Mouse (Mus musculus): ENCODE data around the gene Olfr891. TPM values are rescaled to one million over a fixed set of nuclear protein-coding genes. Genes with fewer than 3 reads are reported as not detected.
"Not testable (repeated sequence)": the region's sequence is repeated elsewhere in the genome, so short reads cannot be mapped to it uniquely, and the experiment has no call there.

The Olfr891 gene
- not detected in 2 replicates for total RNA-seq (2021)
- long read RNA-seq, experiment 1 = 0 reads
- long read RNA-seq, experiment 2 = 0 reads

DNA sequence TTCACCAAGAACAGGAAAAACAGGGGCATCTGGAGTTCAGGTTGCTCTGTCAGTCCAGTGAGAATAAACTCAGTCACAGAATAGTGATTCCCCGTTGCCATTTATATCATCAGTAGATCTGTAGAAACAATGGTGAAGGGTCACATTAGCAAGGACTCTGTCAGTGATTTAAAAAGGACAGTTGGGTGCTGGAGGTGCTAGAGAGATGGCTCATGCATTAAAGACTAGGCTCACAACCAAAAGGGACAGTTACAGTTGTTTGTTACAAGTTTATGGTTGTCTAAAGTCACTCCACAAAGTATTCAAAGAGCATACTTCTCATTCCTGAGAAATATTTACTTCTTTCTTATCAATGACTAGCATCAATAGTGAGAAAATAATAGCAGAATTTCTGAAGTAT is at the start of gene Olfr891:
Olfr891 (minus strand) TSS at position 101 of the 400 bp plus-strand sequence.
- DNase-seq = no peak

DNA sequence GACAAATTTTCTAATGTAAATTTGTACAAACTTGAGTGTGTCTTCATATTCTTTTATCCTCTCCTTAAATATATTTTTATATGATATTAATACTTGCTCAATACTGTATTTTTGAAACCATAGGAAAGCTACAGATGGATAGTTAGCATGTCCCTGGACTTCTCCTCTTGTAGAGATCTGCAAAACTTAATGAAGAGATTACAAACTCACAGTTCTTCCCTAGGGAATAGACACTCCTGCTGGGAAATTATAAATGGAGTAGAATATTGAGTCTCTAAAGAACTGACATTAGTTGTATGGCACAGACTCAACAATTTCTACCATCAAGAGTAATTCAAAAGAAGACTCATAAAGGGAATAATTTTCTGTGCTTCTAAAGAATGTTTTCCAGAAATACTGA is 37.1 kb upstream of the Olfr891 start, which contains the start of gene Olfr894:
Olfr894 (plus strand) TSS at position 301 of the 400 bp plus-strand sequence.
- no peak for DNase-seq

DNA sequence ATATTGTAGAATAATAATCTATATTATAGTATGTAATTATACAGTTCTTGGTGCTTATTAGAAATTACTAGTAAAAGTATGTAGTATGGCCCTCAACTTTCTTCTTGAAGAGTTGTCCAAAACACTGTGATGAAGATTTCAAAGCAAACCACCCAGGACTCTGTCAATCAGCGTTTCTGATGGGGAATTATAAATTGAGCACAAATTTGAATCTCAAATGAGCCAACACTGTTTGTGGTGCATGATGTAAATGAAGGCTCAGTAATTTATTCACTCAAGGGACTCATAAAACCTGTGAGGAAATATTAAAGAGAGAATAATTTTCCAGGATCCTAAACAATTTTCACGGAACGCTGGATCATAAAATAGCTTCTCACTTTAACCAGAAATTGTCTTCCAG is 27.4 kb upstream of the Olfr891 start, which contains the start of gene Olfr893:
Olfr893 (plus strand) TSS at position 301 of the 400 bp plus-strand sequence.
- DNase-seq = no peak

DNA sequence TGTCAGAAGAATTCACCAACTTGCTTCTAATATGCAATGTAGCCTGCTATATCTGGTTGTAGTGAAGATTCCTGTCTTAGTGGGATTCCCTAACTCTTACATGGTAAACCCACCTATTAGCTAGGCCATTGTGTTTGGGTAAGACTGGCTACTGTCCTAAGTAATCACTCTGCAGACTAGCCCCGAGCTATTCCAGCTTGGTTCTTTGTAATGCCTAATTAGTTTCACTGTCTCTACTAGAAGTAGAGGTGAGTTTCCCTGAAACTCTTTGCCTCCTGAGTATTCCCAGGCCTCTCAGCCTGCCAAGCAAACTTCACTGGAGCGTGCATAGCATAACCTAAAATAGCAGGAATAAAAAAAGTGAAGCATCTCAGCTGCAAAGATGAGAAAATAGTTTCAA is 12.3 kb downstream of the Olfr891 start:
- not testable (repeated sequence) for DNase-seq

DNA sequence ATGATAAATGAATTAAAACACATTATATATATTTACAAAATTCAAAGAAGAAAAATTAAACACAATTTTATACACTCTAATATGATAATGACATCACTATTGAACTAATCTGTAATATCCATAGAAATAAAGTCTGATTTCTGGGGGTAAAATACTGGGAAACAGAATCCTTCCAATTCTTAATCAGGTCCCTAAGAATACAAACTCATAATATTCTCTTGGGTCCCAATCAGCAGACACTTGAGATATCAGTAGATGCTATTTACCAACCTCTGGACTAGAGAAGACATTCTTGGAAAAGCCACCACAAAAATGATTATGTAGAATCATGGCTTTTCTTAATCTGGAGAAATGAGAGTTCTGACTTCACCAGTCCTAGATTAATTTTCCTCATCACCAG is 38.4 kb downstream of the Olfr891 start, which contains the start of gene Olfr890:
Olfr890 (plus strand) TSS at position 301 of the 400 bp plus-strand sequence.
- no peak for DNase-seq

Other genes with a start within 250 kb of the Olfr891 start
- not detected in 2 replicates for gene Olfr881, start 189.0 kb downstream of the Olfr891 start, total RNA-seq (2021)
- gene Olfr883, start 155.0 kb downstream of the Olfr891 start, total RNA-seq (2021) = not detected in 2 replicates
- gene Olfr884, start 134.3 kb downstream of the Olfr891 start, total RNA-seq (2021) = not detected in 2 replicates
- not detected in 2 replicates for gene Olfr885, start 119.5 kb downstream of the Olfr891 start, total RNA-seq (2021)
- gene Olfr887, start 96.7 kb downstream of the Olfr891 start, total RNA-seq (2021) = not detected in 2 replicates
- gene Olfr888, start 72.7 kb downstream of the Olfr891 start, total RNA-seq (2021) = not detected in 2 replicates
- gene Olfr889, start 65.6 kb downstream of the Olfr891 start, total RNA-seq (2021) = 0.11 and 0.19 TPM in 2 replicates
- gene Olfr890, start 38.3 kb downstream of the Olfr891 start, total RNA-seq (2021) = not detected in 2 replicates
- not detected in 2 replicates for gene Olfr893, start 27.5 kb upstream of the Olfr891 start, total RNA-seq (2021)
- gene Olfr894, start 37.2 kb upstream of the Olfr891 start, total RNA-seq (2021) = not detected in 2 replicates
- gene Olfr143, start 72.0 kb upstream of the Olfr891 start, total RNA-seq (2021) = not detected in 2 replicates
- gene Olfr895, start 87.0 kb upstream of the Olfr891 start, total RNA-seq (2021) = not detected in 2 replicates
- gene Olfr896-ps1, start 110.3 kb upstream of the Olfr891 start, total RNA-seq (2021) = not detected in 2 replicates
- not detected in 2 replicates for gene Olfr25, start 148.2 kb upstream of the Olfr891 start, total RNA-seq (2021)
- gene Olfr898, start 167.6 kb upstream of the Olfr891 start, total RNA-seq (2021) = not detected in 2 replicates
- gene Olfr250, start 186.1 kb upstream of the Olfr891 start, total RNA-seq (2021) = not detected in 2 replicates
- gene Olfr251, start 196.3 kb upstream of the Olfr891 start, total RNA-seq (2021) = not detected in 2 replicates
- gene Olfr147, start 220.9 kb upstream of the Olfr891 start, total RNA-seq (2021) = not detected in 2 replicates
- not detected in 2 replicates for gene Olfr901, start 248.6 kb upstream of the Olfr891 start, total RNA-seq (2021)

Measured in adrenal gland, postnatal 14 days (tissue).